Mouse (Mus musculus): ENCODE measurements around the gene Atxn7. TPM values are rescaled to one million over a fixed set of nuclear protein-coding genes. Genes with fewer than 3 reads are reported as not detected.
A peak's percentile ranks its signal among the peaks of the same experiment; 100 is the strongest.

Atxn7 gene
- polyA plus RNA-seq, 1 experiment from 2014 or later: 1.2 TPM

DNA sequence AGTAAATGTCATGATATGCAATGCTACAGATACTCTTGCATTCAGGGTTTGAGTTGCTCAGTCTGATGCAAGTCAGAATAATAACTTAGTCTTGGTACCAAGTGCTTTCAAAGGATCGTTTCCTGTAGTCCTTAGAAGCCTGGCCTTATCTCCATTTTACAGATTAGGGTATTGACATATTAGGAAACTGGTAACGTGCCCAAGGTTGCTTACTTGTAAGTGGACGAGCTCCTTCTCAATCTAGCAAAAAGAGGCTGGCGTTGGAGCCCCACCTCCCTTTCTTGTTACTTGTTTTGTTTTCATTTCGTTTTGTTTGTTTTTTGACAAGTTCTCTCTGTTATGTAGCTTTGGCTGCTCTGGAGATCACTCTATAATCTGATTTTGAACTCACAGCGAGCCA, 48.5 kb downstream of the Atxn7 start:
- peaks cover 11% of the 10 kb centered on the region for H3K4me1 ChIP-seq (ENCODE audit: control insufficient read depth, low read depth, low read length)
- no peak overlapping the region for H3K27ac ChIP-seq (ENCODE audit: low read length)
- H3K27me3 ChIP-seq (ENCODE audit: control insufficient read depth, insufficient read depth, low read depth, low read length): no peaks in the 10 kb centered on the region
- ATAC-seq (ENCODE audit: low read depth): no peak
- no peak overlapping the region for H3K9ac ChIP-seq (ENCODE audit: low read depth, low read length)
- 24% methylated on average over 6 of the region's 6 CpGs for WGBS (ENCODE audit: insufficient replicate concordance)
- no peak overlapping the region for H3K4me2 ChIP-seq (ENCODE audit: low read depth, low read length)
- no peaks in the 10 kb centered on the region for H3K36me3 ChIP-seq (ENCODE audit: control insufficient read depth, insufficient read depth)
- no peaks in the 10 kb centered on the region for H3K9me3 ChIP-seq (replicated peaks; ENCODE audit: control insufficient read depth, low read length)
- no peak overlapping the region for H3K4me3 ChIP-seq (ENCODE audit: low read depth, low read length)

DNA sequence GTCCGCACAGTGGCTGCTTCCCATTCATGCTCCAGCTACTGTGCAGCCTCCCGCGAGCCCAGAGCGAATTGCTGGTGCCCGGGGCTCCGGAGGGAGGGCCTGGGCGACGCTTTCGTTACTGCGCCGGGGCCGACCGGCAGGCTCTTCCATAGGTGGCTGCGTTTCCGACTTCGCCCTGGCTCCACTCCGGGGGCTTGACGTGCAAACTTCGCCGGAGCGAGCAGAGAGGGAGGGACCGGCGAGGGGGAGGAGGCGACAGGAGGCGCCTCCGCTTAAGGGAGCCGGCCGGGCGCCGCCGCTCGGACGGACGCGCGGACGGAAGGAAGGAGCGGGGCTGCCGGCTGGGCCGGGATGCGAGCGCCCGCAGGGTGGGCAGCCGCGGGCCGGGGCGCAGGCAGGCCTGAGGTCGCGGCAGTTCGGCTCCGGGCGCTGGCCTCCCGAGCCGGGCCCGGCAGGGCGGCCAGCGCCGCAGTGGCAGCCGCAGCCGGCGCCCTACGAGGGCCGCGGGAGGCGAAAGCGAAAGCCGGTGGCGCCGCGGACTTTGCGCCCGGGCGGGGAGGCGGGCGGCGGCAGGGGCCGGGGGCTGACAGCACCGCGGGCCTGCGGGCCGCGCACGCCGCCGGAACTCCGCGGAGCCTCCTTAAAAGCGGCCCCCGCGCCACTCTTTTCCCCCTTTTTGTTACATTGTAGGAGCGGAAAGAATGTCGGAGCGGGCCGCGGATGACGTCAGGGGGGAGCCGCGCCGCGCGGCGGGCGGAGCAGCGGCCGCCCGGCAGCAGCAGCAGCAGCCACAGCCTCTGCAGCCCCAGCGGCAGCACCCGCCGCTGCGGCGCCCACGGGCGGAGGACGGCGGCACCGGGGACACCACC, 51.4 kb downstream of the Atxn7 start:
- H3K36me3 ChIP-seq (ENCODE audit: control insufficient read depth, insufficient read depth): 0 out of 2 replicates have a peak, but pooled peaks cover 3% of the 10 kb centered on the region
- WGBS (ENCODE audit: insufficient replicate concordance): under 1% methylated on average over 79 of the region's 116 CpGs

DNA sequence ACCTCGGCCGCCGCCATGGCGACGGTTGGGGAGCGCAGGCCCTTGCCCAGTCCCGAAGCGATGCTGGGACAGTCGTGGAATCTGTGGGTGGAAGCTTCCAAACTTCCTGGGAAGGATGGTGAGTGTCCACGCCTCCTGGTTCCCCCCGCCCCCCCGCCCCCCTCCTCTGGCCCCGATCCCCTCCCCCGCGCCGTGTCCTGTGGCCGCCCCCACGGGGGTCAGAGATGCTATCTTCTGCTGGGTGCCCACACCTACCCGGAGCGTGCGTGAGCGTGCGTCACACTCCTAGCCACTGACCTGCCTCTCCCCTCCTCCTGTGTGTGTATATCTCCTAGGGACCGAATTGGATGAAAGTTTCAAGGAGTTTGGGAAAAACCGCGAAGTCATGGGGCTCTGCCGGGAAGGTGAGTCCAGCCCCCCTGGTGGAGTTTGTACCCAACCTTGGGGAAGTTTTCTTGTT, 52.0 kb downstream of the Atxn7 start:
- H3K36me3 ChIP-seq (ENCODE audit: control insufficient read depth, insufficient read depth): 0 out of 2 replicates have a peak, but pooled peaks cover 3% of the 10 kb centered on the region
- H3K27me3 ChIP-seq (ENCODE audit: control insufficient read depth, insufficient read depth, low read depth, low read length): no peaks in the 10 kb centered on the region
- H3K4me3 ChIP-seq (ENCODE audit: low read depth, low read length): peak overlapping the region; percentile 90
- WGBS (ENCODE audit: insufficient replicate concordance): under 1% methylated on average over 19 of the region's 27 CpGs
- peak overlapping the region; percentile 95 for H3K4me2 ChIP-seq (ENCODE audit: low read depth, low read length)
- H3K9me3 ChIP-seq (replicated peaks; ENCODE audit: control insufficient read depth, low read length): no peaks in the 10 kb centered on the region
- peaks cover 11% of the 10 kb centered on the region for H3K4me1 ChIP-seq (ENCODE audit: control insufficient read depth, low read depth, low read length)
- ATAC-seq (ENCODE audit: low read depth): peak; percentile 33
- H3K27ac ChIP-seq (ENCODE audit: low read length): peak overlapping the region; percentile 90
- peak overlapping the region; percentile 90 for H3K9ac ChIP-seq (ENCODE audit: low read depth, low read length)

More for the DNA sequence above, 51.4 kb downstream of the Atxn7 start:
- peak overlapping the region; percentile 90 for H3K27ac ChIP-seq (ENCODE audit: low read length)
- H3K4me3 ChIP-seq (ENCODE audit: low read depth, low read length): peak overlapping the region; percentile 90
- ATAC-seq (ENCODE audit: low read depth): peak; percentile 88
- H3K27me3 ChIP-seq (ENCODE audit: control insufficient read depth, insufficient read depth, low read depth, low read length): no peaks in the 10 kb centered on the region
- no peaks in the 10 kb centered on the region for H3K9me3 ChIP-seq (replicated peaks; ENCODE audit: control insufficient read depth, low read length)
- peak overlapping the region; percentile 90 for H3K9ac ChIP-seq (ENCODE audit: low read depth, low read length)
- peak overlapping the region; percentile 95 for H3K4me2 ChIP-seq (ENCODE audit: low read depth, low read length)
- peaks cover 11% of the 10 kb centered on the region for H3K4me1 ChIP-seq (ENCODE audit: control insufficient read depth, low read depth, low read length)

DNA sequence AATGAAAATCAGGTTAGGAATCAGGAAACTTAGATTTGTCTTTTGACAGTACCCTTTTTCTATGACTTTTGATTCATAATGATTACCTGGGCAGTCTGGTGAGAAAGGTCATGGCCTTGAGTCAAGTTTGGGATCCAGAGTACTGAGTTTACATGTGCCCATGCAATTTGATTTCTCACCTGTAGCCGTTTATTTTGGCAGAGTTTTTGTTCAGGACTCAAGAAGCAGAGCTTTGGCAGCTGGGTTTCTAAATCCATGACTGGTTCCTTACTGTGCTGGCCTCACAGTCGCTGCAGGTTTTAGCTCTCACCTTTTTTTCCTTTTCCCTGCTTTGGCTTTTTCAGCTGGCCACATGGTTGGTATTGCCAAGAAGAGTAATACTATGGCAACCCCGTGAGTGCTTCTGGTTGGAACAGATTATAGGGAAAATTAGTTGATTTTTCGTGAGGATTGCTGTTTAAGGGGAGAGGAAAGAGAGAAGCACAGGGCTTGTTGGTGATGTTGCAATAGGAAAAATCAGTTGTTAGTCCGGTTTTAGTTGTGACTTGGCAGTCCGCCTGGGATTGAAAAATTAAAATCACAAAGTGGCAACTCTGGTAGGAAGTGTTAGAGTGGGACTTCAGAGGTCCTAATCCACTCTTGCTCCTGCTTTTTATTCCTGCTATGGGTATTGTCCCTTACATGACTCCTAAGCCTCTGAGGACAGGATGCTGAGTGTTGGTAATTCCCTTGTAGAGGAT, 53.6 kb downstream of the Atxn7 start:
- no peak for ATAC-seq (ENCODE audit: low read depth)
- H3K27ac ChIP-seq (ENCODE audit: low read length): no peak overlapping the region
- WGBS (ENCODE audit: insufficient replicate concordance): 68% methylated on average over 6 of the region's 6 CpGs

DNA sequence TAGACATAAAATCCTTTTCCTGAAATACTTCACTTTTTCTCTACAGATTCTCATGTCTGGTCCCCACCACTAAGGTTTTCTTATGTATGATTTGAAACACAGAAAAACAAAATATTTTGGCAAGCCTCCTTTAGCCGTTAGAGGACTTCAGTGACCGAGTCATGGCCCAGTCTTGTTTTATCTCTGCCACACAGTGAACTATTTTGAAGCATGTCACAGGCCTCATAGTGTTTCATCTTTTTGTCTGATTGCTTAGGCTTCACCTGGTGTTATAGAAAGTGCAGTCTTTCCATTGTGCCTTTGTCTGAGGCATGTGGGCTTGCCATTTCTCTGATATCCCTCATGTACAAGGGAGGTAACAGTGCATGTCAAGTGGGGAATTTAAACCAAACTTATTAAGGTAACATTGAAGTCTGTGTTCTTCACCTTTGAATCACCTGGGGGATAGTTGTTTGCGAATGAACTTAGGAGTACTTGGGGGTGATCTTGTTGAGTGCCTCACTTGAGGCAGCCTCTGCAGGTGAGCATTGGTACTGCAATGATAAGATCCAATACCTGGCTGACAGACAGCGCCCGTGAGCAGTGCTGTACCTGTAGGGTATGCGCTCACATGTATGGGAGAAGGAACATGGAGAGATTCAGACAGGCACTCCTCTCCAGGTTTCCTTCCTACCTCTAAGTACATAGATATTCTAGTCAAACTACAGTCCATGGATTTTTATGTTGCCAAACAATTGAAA, 58.1 kb downstream of the Atxn7 start:
- 70% methylated on average over 6 of the region's 6 CpGs for WGBS (ENCODE audit: insufficient replicate concordance)

More for the DNA sequence above, 53.6 kb downstream of the Atxn7 start:
- no peaks in the 10 kb centered on the region for H3K9me3 ChIP-seq (replicated peaks; ENCODE audit: control insufficient read depth, low read length)
- peaks cover 11% of the 10 kb centered on the region for H3K4me1 ChIP-seq (ENCODE audit: control insufficient read depth, low read depth, low read length)
- H3K4me2 ChIP-seq (ENCODE audit: low read depth, low read length): no peak overlapping the region
- H3K27me3 ChIP-seq (ENCODE audit: control insufficient read depth, insufficient read depth, low read depth, low read length): no peaks in the 10 kb centered on the region
- 0 out of 2 replicates have a peak, but pooled peaks cover 3% of the 10 kb centered on the region for H3K36me3 ChIP-seq (ENCODE audit: control insufficient read depth, insufficient read depth)
- no peak overlapping the region for H3K9ac ChIP-seq (ENCODE audit: low read depth, low read length)
- H3K4me3 ChIP-seq (ENCODE audit: low read depth, low read length): no peak overlapping the region

DNA sequence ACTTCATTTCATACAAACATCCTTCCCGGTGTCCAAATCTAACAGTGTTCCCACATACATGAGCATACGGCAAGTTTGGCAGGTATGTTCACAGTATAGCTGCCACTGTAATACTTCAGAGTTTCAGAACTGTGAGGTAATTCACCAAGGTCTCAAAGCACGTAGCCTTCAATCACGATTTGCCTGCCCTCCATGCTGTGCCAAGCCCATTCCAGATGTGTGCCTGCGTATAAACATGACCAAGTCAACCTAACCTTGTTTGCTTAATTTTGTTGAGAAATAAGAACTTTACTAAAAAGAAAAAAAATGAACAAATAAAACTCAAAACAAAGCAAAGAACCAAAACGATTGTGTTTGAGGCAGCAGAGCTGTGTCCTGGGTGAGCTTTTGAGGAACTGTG, 60.0 kb downstream of the Atxn7 start:
- no peaks in the 10 kb centered on the region for H3K4me1 ChIP-seq (ENCODE audit: control insufficient read depth, low read depth, low read length)
- no peak overlapping the region for H3K9ac ChIP-seq (ENCODE audit: low read depth, low read length)
- H3K9me3 ChIP-seq (replicated peaks; ENCODE audit: control insufficient read depth, low read length): no peaks in the 10 kb centered on the region
- no peak overlapping the region for H3K27ac ChIP-seq (ENCODE audit: low read length)
- no peak overlapping the region for H3K4me2 ChIP-seq (ENCODE audit: low read depth, low read length)
- no peak overlapping the region for H3K4me3 ChIP-seq (ENCODE audit: low read depth, low read length)
- 80% methylated on average over 6 of the region's 6 CpGs for WGBS (ENCODE audit: insufficient replicate concordance)
- no peak for ATAC-seq (ENCODE audit: low read depth)
- no peaks in the 10 kb centered on the region for H3K36me3 ChIP-seq (ENCODE audit: control insufficient read depth, insufficient read depth)
- no peaks in the 10 kb centered on the region for H3K27me3 ChIP-seq (ENCODE audit: control insufficient read depth, insufficient read depth, low read depth, low read length)

More for the DNA sequence above, 58.1 kb downstream of the Atxn7 start:
- ATAC-seq (ENCODE audit: low read depth): no peak
- Histone ChIP-seq H3K27me3 (ENCODE audit: control insufficient read depth, insufficient read depth, low read depth, low read length) (no peaks in the 10 kb centered on the region), H3K4me1 (ENCODE audit: control insufficient read depth, low read depth, low read length) (no peaks in the 10 kb centered on the region), H3K9ac (ENCODE audit: low read depth, low read length) (no peak overlapping the region), H3K27ac (ENCODE audit: low read length) (no peak overlapping the region), H3K9me3 (replicated peaks; ENCODE audit: control insufficient read depth, low read length) (no peaks in the 10 kb centered on the region), H3K4me2 (ENCODE audit: low read depth, low read length) (no peak overlapping the region), H3K36me3 (ENCODE audit: control insufficient read depth, insufficient read depth) (0 out of 2 replicates have a peak, but pooled peaks cover 3% of the 10 kb centered on the region), H3K4me3 (ENCODE audit: low read depth, low read length) (no peak overlapping the region)

DNA sequence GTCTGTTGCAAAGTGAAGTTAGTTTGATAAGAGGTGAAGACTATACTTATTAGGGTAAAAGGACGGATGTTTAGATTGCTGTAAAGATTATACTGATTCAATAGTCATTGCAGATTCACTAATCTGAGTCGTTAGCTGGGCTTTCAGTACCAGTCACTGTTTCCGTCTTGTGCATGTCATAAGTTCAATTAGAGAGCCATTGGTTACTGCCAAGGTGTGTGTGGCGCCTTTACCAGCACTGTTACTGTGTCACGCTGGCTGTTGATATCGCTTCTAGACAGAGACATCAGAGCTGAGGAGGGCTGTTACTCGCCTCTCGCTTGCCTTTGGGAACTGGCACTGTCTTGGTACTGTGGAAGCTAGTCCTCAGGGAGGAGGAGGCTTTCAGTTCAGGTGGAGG, 64.6 kb downstream of the Atxn7 start:
- no peak overlapping the region for H3K9ac ChIP-seq (ENCODE audit: low read depth, low read length)
- H3K4me2 ChIP-seq (ENCODE audit: low read depth, low read length): no peak overlapping the region
- H3K4me3 ChIP-seq (ENCODE audit: low read depth, low read length): no peak overlapping the region
- no peaks in the 10 kb centered on the region for H3K4me1 ChIP-seq (ENCODE audit: control insufficient read depth, low read depth, low read length)
- no peaks in the 10 kb centered on the region for H3K27me3 ChIP-seq (ENCODE audit: control insufficient read depth, insufficient read depth, low read depth, low read length)
- 70% methylated on average over 8 of the region's 8 CpGs for WGBS (ENCODE audit: insufficient replicate concordance)
- H3K27ac ChIP-seq (ENCODE audit: low read length): no peak overlapping the region
- H3K36me3 ChIP-seq (ENCODE audit: control insufficient read depth, insufficient read depth): no peaks in the 10 kb centered on the region
- no peaks in the 10 kb centered on the region for H3K9me3 ChIP-seq (replicated peaks; ENCODE audit: control insufficient read depth, low read length)
- ATAC-seq (ENCODE audit: low read depth): no peak

DNA sequence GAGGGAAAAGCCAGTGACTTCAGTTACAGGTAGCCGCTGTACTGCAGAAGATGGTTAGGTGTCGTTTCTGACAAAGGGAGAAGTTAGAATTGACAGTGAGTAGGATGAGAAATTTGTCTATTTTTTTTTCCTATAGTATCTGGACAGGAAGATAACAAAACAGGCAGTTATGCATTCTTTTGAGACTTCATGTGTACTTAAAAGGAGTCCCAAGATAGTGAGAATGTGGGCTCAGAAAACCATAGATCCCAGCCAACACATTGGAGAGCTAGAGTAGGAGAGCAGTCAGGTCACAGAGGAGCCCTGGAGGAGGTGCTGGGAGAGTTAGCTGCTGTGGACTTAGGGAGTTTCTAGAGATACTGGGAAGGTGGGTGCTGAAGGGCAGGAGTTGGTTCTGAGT, 69.4 kb downstream of the Atxn7 start:
- Histone ChIP-seq H3K4me3 (ENCODE audit: low read depth, low read length) (no peak overlapping the region), H3K9me3 (replicated peaks; ENCODE audit: control insufficient read depth, low read length) (no peaks in the 10 kb centered on the region), H3K4me1 (ENCODE audit: control insufficient read depth, low read depth, low read length) (no peaks in the 10 kb centered on the region), H3K36me3 (ENCODE audit: control insufficient read depth, insufficient read depth) (no peaks in the 10 kb centered on the region), H3K27me3 (ENCODE audit: control insufficient read depth, insufficient read depth, low read depth, low read length) (no peaks in the 10 kb centered on the region), H3K4me2 (ENCODE audit: low read depth, low read length) (no peak overlapping the region), H3K27ac (ENCODE audit: low read length) (no peak overlapping the region), H3K9ac (ENCODE audit: low read depth, low read length) (no peak overlapping the region)
- 45% methylated on average over 2 of the region's 2 CpGs for WGBS (ENCODE audit: insufficient replicate concordance)
- ATAC-seq (ENCODE audit: low read depth): no peak
